Mouse (Mus musculus): ENCODE results near the gene Myh3.
"Not testable (repeated sequence)": the region's sequence is repeated elsewhere in the genome, so short reads cannot be mapped to it uniquely, and the experiment has no call there.

The Myh3 gene

DNA sequence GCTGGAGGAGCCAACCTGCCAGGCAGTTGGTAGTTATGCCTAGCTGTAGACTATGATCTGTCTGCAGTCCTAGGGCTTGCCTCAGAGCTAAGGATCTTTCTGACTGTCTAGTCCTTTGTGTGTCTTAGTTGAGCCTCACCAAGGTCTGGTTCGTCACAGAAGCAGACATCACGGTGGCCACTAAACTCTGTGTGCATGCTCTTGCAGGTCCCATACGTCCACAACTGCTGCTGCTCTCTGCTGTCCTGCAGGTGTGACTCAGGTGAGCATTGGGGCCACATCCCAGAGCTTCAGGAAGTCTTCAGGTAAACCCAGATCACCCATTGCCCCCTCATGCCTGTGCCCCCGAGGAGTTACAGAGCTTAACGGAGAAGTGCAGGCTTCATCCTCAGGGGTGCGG, 788 bp downstream of the Myh3 start:
- DNase-seq = no peak

DNA sequence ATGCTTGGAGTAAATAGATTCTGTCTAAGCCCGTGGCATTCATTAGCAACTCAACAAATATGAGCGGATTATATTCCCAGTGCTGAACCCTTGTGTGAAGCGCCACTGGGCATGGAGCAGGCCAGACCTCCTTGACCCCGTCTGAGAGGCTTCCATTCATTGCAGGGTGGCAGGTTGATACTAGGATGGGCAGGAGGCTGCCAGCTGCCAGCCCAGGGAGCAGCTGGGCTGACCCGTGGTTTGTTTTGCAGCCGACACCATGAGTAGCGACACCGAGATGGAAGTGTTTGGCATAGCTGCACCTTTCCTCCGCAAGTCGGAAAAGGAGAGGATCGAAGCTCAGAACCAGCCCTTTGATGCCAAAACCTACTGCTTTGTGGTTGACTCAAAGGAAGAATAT, 1.6 kb downstream of the Myh3 start:
- no peak for DNase-seq

DNA sequence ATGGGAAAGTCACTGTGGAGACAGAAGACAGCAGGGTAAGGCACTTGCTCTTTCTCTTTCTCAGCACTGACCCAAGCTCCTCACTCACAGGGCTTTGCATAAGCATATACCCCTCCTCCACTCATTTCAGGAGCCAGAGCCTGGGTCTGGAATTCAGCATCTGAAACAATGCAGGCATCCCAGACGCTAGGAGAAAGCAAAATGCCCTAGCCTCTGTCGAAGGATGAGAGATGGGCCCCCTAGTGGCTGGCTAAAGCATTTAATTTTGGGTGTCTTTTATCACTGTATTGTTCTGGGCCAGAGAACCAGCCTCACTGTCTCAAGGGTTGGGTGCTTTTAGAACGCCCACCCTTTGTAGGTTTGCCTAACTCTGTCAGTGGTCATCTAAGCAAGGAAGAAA, 2.1 kb downstream of the Myh3 start:
- DNase-seq = peak; percentile 63 to 81

- no peak for DNase-seq
Observed at GRCm38 (mm10) chr11:67081125-67081649, 3.1 kb downstream of the Myh3 start.

DNA sequence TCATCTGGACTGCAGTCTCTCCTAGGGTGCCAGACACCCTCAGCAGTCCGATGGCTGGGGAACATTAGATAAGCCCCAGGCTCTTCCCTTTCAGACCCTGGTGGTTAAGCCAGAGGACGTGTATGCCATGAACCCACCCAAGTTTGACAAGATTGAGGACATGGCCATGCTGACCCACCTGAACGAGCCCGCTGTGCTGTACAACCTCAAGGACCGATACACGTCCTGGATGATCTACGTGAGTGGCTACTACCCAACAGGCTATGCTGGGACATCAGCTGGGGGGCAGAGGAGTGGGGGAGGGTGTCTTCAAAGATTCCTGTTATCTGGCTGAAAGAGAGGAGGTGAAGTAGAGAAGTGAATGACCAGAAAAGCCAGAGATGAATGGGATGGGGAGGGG, 4.1 kb downstream of the Myh3 start:
- DNase-seq = no peak

- DNase-seq = no peak
Observed at GRCm38 (mm10) chr11:67082793-67083192, 4.7 kb downstream of the Myh3 start.

DNA sequence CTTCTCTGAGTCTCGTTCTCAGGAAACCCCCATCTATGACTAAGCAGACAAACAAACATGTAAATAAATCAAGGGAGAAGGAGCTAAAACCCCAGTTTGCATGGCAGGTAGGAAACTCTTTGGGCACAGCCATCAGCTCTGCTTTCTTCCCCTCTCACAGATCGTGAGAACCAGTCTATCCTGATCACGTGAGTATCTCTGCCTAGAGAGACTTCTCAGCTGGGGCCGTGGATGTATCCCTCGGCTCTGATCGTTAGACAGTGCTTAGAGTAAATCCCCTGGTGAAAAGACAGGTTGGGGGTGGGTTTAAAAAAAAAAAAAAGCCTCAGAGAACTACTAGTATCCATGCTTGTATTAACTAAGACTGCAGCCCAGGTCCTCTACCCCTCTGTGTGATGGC, 5.1 kb downstream of the Myh3 start:
- no peak for DNase-seq

GRCm38 (mm10) chr11:67083712-67084340, 5.7 kb downstream of the Myh3 start:
- DNase-seq = no peak

GRCm38 (mm10) chr11:67085489-67085888, 7.4 kb downstream of the Myh3 start:
- peak; percentile 64 to 80 for DNase-seq

DNA sequence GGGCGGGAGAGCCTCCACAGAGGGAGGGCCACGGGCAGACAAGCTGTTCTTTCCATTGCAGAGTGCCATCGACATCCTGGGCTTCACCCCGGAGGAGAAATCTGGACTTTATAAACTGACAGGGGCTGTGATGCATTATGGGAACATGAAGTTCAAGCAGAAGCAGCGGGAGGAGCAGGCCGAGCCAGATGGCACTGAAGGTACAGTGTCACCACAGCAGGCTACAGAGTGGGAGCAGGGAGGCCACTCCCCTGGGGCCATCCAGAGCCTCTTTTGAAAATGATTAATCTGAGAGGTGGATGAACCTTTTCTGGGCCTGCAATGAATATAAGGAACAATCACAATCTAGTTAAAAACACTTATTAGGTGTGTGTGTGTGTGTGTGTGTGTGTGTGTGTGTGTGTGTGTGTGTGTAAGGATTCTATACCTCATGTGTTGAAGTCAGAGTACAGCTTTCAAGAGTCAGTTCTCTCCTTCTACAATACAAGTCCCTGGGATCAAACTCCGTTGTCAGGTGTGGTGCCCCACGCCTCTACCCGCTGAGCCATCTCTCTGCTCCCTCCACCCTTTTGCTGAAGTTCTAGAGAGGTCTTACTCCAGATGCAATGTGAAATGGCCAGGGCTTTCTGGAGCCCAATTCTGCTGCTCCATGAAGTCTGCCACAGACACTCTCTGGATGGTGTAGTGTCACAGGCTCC, 8.5 kb downstream of the Myh3 start:
- DNase-seq = no peak

- no peak for DNase-seq
Observed at GRCm38 (mm10) chr11:67087225-67087624, 9.1 kb downstream of the Myh3 start.

GRCm38 (mm10) chr11:67092354-67092753, 14.3 kb downstream of the Myh3 start:
- DNase-seq = not testable (repeated sequence)

GRCm38 (mm10) chr11:67093201-67093600, 15.1 kb downstream of the Myh3 start:
- DNase-seq = no peak

GRCm38 (mm10) chr11:67093652-67094051, 15.6 kb downstream of the Myh3 start:
- DNase-seq = no peak

DNA sequence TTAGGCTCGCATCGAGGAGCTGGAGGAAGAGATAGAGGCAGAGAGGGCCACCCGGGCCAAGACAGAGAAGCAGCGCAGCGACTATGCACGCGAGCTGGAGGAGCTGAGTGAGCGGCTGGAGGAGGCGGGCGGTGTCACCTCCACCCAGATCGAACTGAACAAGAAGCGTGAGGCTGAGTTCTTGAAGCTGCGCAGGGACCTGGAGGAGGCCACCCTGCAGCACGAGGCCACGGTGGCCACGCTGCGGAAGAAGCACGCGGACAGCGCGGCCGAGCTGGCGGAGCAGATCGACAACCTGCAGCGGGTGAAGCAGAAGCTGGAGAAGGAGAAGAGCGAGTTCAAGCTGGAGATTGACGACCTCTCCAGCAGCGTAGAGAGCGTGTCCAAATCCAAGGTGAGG, 16.4 kb downstream of the Myh3 start:
- DNase-seq = no peak

DNA sequence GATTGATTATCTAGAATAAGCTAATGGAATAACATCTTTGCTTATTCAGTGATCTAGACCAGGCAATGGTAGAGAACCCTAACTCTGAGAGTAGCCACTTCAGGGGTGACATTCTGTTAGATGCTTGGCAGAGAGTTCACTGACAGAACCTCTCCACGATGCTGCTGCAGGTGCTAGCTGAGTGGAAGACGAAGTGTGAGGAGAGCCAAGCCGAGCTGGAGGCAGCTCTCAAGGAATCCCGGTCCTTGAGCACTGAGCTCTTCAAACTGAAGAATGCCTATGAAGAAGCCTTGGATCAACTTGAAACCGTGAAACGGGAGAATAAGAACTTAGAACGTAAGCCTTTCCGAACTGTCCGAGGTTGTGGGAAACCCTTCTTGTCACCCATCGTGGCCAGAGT, 19.6 kb downstream of the Myh3 start:
- DNase-seq = no peak

DNA sequence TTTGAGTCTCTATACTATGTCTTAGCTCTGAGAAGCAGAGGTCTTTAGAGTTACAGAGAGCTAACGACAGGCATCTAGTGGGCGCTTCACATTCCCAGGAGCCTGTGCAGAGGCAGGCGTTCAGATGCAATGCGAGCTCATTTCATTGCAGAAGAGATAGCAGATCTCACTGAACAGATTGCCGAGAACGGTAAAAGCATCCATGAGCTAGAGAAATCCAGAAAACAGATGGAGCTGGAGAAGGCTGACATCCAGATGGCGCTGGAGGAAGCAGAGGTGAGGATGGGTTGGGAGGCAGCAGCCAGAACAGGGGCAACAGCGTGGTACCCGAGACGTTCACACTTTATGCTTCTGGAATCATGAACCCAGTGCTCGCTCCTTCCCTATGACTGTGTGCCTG, 20.3 kb downstream of the Myh3 start:
- no peak for DNase-seq

GRCm38 (mm10) chr11:67099241-67099640, 21.1 kb downstream of the Myh3 start:
- DNase-seq = no peak

DNA sequence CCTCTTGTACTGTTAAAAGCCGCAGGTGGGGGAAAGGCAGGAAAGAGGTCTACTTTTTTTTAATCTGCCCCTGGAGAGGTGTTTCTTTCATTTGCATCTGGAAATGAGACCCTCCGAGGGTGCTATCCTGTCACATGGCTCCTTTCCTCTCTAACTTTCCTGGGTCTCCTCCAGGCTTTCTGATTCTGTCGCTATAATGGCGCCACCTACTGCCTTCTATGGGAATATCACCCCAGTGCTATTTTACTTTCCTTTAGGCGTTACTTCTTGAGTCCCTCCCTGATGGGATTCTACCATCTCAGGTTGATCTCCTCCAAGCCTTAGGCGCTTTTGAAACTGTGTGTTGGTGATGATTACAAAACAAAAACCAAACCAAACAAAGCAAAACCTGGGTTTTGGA, 22.1 kb downstream of the Myh3 start:
- DNase-seq = peak in 1 of 2 experiments; percentile 46

DNA sequence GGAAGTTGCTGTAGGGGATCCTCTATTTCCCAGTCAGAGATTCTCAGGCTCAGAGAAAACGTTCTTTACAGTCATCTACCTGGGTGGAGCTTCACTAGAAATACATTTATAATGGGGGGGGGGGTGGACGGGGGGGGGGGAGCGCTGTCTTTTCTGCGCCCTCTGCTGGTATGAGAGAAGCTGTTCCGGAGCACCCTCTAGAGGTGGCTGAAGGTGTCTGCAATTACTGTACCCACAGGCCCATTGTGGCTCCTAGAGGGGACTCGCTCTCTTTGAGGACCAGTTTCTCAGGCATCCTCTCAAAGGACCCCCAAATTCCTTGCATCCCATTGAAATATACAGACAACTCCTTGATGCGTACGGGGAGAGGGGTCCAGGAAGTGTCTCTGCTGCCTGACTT, 23.6 kb downstream of the Myh3 start:
- peak; percentile 48 to 76 for DNase-seq

DNA sequence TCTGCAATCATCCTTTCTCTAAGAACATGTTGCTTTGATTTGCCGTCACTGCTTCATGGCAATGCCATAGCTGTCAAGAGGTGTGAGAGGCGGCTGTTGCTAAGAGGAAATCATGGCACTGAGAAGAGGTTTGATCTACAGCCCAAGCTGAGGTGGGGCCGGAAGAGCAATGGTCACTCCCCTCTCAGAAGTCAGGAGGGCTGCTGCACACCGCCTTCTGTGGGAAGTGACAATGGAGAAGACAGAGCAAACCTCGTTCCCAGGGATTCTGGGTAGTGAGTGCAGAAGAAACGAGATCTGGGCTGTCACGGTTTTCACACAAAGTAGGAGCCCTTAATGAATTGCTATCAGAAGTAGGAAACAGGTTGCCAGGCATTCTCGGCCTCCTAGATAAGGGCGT, 25.2 kb downstream of the Myh3 start:
- DNase-seq = no peak

DNA sequence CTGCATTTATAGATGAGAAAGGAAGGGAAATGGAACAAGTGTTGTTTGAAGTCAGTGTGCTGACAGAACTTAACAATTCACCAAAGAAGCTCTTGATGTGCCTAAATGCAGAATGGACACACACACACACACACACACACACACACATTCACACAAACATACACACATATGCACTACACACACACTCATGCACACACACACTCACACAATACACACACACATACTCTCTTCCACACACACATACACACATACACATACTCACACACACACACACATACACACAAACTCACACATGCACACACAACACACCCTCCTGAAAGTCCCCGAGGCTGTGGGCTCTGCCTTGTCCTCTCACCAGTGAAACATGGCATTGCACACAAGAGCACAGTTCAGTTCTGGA, 26.1 kb downstream of the Myh3 start:
- DNase-seq = no peak

DNA sequence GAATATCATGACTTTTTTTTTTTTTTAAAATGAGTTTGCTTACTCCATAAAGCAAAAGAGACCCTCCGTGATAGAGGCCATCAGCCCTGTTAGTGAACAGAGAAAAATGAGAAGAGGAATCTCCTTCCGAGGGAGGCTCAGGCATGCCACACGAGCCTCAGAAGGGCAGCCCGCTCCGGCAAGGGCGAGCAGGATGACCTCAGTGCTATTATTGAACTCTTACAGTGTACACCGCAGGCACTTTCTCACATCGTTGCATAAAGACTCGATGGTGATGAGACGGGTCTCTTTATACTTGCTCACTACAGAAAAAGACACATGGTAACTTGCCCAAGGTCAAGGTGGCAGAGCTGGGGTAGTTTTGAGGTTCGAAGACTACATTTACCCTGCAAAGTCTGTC, 26.6 kb downstream of the Myh3 start:
- no peak for DNase-seq

- no peak for DNase-seq
Observed at GRCm38 (mm10) chr11:67105689-67106088, 27.6 kb downstream of the Myh3 start.

- DNase-seq = no peak
Observed at GRCm38 (mm10) chr11:67106973-67107372, 28.9 kb downstream of the Myh3 start.

Measured in cerebellum, postnatal 25 days (tissue).